10 mouse cellular contexts compared by ENCODE assay signal in the genomic region with DNA sequence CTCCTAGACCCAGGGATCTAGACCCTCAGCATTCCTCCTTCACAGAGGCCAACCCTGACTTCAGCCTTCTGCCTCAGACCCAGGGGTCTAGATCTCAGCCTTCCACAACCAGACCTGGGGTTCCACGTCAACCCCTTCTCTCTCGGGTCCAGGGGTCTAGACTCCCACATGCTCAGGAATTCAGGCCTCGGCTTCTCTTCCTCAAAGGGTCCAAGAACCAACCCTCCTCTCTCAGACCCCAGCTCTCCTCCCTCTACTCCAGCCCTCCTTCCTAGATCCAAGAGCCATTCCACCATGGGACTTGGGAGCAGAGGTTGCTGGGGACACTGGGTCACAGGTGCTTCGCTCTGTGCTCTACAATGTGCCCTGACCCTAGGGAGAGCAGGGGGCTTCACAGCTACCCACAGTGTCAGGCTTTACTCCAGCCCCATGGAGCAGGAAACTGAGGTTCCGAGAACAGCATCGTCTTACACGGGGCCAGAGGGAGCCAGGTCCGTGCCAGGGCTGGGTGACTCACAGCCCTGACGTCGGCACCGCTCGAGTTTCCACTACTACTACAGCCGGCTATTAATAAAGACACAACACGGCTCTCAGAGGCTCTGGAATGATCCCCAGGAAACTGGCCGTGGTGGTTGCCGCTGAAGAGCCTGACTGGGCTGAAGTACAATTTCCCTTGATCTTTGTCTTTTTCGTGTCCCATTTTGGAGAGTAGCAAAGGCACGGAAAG. TPM values are rescaled to one million over a fixed set of nuclear protein-coding genes. Genes with fewer than 3 reads are reported as not detected.
A peak's percentile ranks its signal among the peaks of the same experiment; 100 is the strongest.
DNase-seq lines count a peak whose midpoint lies in the region; ATAC-seq lines count a peak whose summit lies in the region.
"Had no signal": no experiment of that assay in that cellular context is flagged by ENCODE, and none has a peak within 500 bp of the region (broad histone marks: within the 10 kb centered on the region; RNA-seq: fewer than 3 reads in every experiment).

No protein-coding gene starts in this region.

- peaks cover 2% of the 10 kb centered on the region for H3K9me3 ChIP-seq in heart, embryonic 11.5 days (replicated peaks; ENCODE audit: control insufficient read depth, low read length)
- H3K9me3 ChIP-seq in midbrain, embryonic 14.5 days (ENCODE audit: control insufficient read depth, low read length): no peaks in the 10 kb centered on the region
- H3K9me3 ChIP-seq: intestine, embryonic 15.5 days had no signal

- peaks cover 4% of the 10 kb centered on the region; the same call in 1 of the 2 replicates for H3K4me1 ChIP-seq in heart, embryonic 11.5 days (ENCODE audit: control insufficient read depth, insufficient read depth, low read length)
- H3K4me1 ChIP-seq in midbrain, embryonic 14.5 days (ENCODE audit: control insufficient read depth, insufficient read depth, low read length): no peaks in the 10 kb centered on the region
- H3K4me1 ChIP-seq: intestine, embryonic 15.5 days had no signal

- H3K4me2 ChIP-seq in heart, embryonic 11.5 days: no peak overlapping the region
- no peak overlapping the region for H3K4me2 ChIP-seq in midbrain, embryonic 14.5 days (ENCODE audit: low read length)
- H3K4me2 ChIP-seq: intestine, embryonic 15.5 days had no signal

- H3K9ac ChIP-seq in heart, embryonic 11.5 days (ENCODE audit: low read depth, low read length): no peak overlapping the region
- H3K9ac ChIP-seq in midbrain, embryonic 14.5 days (replicated peaks; ENCODE audit: low read length): no peak overlapping the region
- H3K9ac ChIP-seq: intestine, embryonic 15.5 days had no signal

- no peaks in the 10 kb centered on the region for H3K27me3 ChIP-seq in heart, embryonic 11.5 days (ENCODE audit: control insufficient read depth, insufficient read depth, low read length)
- no peaks in the 10 kb centered on the region for H3K27me3 ChIP-seq in midbrain, embryonic 14.5 days (ENCODE audit: control insufficient read depth, insufficient read depth, low read length)
- H3K27me3 ChIP-seq: intestine, embryonic 15.5 days had no signal

- peak; percentile 15 for DNase-seq in layer of hippocampus, adult 11-12 months (ENCODE audit: low spot score)
- DNase-seq in layer of hippocampus, postnatal 36 days: no peak
- peak; percentile 81 for DNase-seq in adrenal gland, postnatal 14 days
- DNase-seq in lung, postnatal 4 days: peak; percentile 60 to 77
- DNase-seq in midbrain, embryonic 14.5 days: no peak
- DNase-seq in liver: no peak
- no peak for DNase-seq in right cerebral cortex, adult 18-20 months

- no peaks in the 10 kb centered on the region for H3K36me3 ChIP-seq in heart, embryonic 11.5 days (ENCODE audit: control insufficient read depth, insufficient read depth, low read length)
- no peaks in the 10 kb centered on the region for H3K36me3 ChIP-seq in midbrain, embryonic 14.5 days (ENCODE audit: control insufficient read depth, insufficient read depth, low read length)
- H3K36me3 ChIP-seq: intestine, embryonic 15.5 days had no signal

- H3K27ac ChIP-seq in heart, embryonic 11.5 days (ENCODE audit: low read depth, low read length): peak overlapping the region; percentile 69
- H3K27ac ChIP-seq in midbrain, embryonic 14.5 days (replicated peaks; ENCODE audit: low read depth, low read length): no peak overlapping the region
- H3K27ac ChIP-seq: intestine, embryonic 15.5 days had no signal

- ATAC-seq in heart, embryonic 11.5 days (replicated peaks; ENCODE audit: insufficient number of reproducible peaks, low FRiP score, low TSS enrichment): 0 out of 2 replicates have a peak, but pooled peaks have one; percentile 23
- no peak for ATAC-seq in midbrain, embryonic 14.5 days (ENCODE audit: low FRiP score, low TSS enrichment)
- ATAC-seq: intestine, embryonic 15.5 days had no signal

- H3K4me3 ChIP-seq in heart, embryonic 11.5 days (ENCODE audit: low read depth, low read length): no peak overlapping the region
- H3K4me3 ChIP-seq in midbrain, embryonic 14.5 days (replicated peaks; ENCODE audit: low read depth, low read length): no peak overlapping the region
- H3K4me3 ChIP-seq: intestine, embryonic 15.5 days had no signal

- WGBS in heart, embryonic 11.5 days (ENCODE audit: insufficient replicate concordance): 49% methylated on average over 18 of the region's 18 CpGs
- WGBS in midbrain, embryonic 14.5 days: 80% methylated on average over 18 of the region's 18 CpGs

RNA-seq across cellular contexts. Expression of a gene that starts 1.5 kb away (rescaled TPM):
- total RNA-seq in layer of hippocampus, postnatal 36 days (2021): 1 to 10 TPM in 1 of 2 experiments, under 1 TPM in 1; 0.70 to 1.4 TPM
- total RNA-seq in adrenal gland, postnatal 14 days (2021): 0.37 and 0.64 TPM in 2 replicates
- 0.44 and 0.49 TPM in 2 replicates for polyA plus RNA-seq in heart, embryonic 11.5 days (2014; fragmentation: Nextera tagmentation; extraction: Ambion mirVana)
- polyA plus RNA-seq in midbrain, embryonic 14.5 days (2014; fragmentation: Nextera tagmentation; extraction: Ambion mirVana): 0.59 and 0.89 TPM in 2 replicates
- polyA plus RNA-seq: intestine, embryonic 15.5 days; small intestine, adult 2 months had no signal

RNA-seq across cellular contexts. Expression of a gene that starts 8.3 kb away (rescaled TPM):
- total RNA-seq in layer of hippocampus, postnatal 36 days (2021): under 1 TPM; 0.27 to 0.30 TPM
- total RNA-seq in adrenal gland, postnatal 14 days (2021): 0.63 TPM in 1 of 2 replicates, not detected in the other
- polyA plus RNA-seq in heart, embryonic 11.5 days (2014; fragmentation: Nextera tagmentation; extraction: Ambion mirVana): 3.3 and 5.4 TPM in 2 replicates
- polyA plus RNA-seq in midbrain, embryonic 14.5 days (2014; fragmentation: Nextera tagmentation; extraction: Ambion mirVana): not detected in 2 replicates

RNA-seq across cellular contexts. Expression of a gene that starts 23.5 kb away (rescaled TPM):
- total RNA-seq in layer of hippocampus, postnatal 36 days (2021): 10 to 100 TPM; 31.6 to 35.9 TPM
- total RNA-seq in adrenal gland, postnatal 14 days (2021): 17.8 and 20.5 TPM in 2 replicates
- 32.5 and 38.8 TPM in 2 replicates for polyA plus RNA-seq in heart, embryonic 11.5 days (2014; fragmentation: Nextera tagmentation; extraction: Ambion mirVana)
- 69.3 and 76.5 TPM in 2 replicates for polyA plus RNA-seq in midbrain, embryonic 14.5 days (2014; fragmentation: Nextera tagmentation; extraction: Ambion mirVana)

RNA-seq across cellular contexts. Expression of a gene that starts 41.7 kb away (rescaled TPM):
- total RNA-seq in layer of hippocampus, postnatal 36 days (2021): 1 to 10 TPM; 6.5 to 8.1 TPM
- total RNA-seq in adrenal gland, postnatal 14 days (2021): 11.7 and 12.9 TPM in 2 replicates
- polyA plus RNA-seq in heart, embryonic 11.5 days (2014; fragmentation: Nextera tagmentation; extraction: Ambion mirVana): 10.2 and 11.0 TPM in 2 replicates
- 8.4 and 9.4 TPM in 2 replicates for polyA plus RNA-seq in midbrain, embryonic 14.5 days (2014; fragmentation: Nextera tagmentation; extraction: Ambion mirVana)

RNA-seq across cellular contexts. Expression of a gene that starts 42.0 kb away (rescaled TPM):
- 10 to 100 TPM; 19.6 to 25.1 TPM for total RNA-seq in layer of hippocampus, postnatal 36 days (2021)
- 22.7 and 25.8 TPM in 2 replicates for total RNA-seq in adrenal gland, postnatal 14 days (2021)
- 25.5 and 25.9 TPM in 2 replicates for polyA plus RNA-seq in heart, embryonic 11.5 days (2014; fragmentation: Nextera tagmentation; extraction: Ambion mirVana)
- 36.2 and 38.0 TPM in 2 replicates for polyA plus RNA-seq in midbrain, embryonic 14.5 days (2014; fragmentation: Nextera tagmentation; extraction: Ambion mirVana)

Comparison
In these comparisons a context has a peak if more than half of its experiments do, and no peak if none do; other contexts are left out.
1. DNase-seq: peak in layer of hippocampus, adult 11-12 months (single experiment), adrenal gland, postnatal 14 days (single experiment) and lung, postnatal 4 days (2 of 2); none in layer of hippocampus, postnatal 36 days (0 of 2), midbrain, embryonic 14.5 days (single experiment), liver (single experiment) and right cerebral cortex, adult 18-20 months (single experiment).